Mouse (Mus musculus): ENCODE data around the gene Sfxn3. TPM values are rescaled to one million over a fixed set of nuclear protein-coding genes. Genes with fewer than 3 reads are reported as not detected.

Gene Sfxn3
- total and polyA plus RNA-seq, 3 experiments: 5.0 to 10.6 TPM; not detected in 1

DNA sequence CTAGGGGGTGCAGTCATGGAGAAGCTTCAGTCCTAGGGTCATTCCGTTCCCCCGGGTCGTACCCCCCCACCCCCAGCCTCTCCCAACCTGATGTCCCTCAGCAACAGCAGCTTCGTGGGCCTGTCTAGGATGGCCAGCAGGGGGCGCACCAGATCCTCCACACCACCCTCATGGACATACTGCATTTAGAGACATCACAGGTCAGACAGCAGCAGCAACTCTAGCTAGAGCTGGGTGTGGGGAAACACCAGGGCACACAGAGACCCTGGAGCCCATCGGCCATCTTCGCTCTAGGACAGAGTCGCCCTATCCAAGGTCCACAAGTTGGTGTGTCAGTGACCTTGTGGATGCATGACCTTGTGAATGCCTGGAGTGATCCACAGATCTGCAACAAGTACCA, 17.2 kb upstream of the Sfxn3 start:
- DNase-seq (ENCODE audit: low read depth, low spot score): peak; percentile 88
- H3K9me3 ChIP-seq (replicated peaks; ENCODE audit: insufficient read depth, low read length): no peaks in the 10 kb centered on the region
- peak overlapping the region; percentile 66 to 74 for H3K4me3 ChIP-seq (ENCODE audit: control insufficient read depth in 1 of 2, insufficient read depth in 1 of 2, low read depth in 2 of 2, low read length in 2 of 2)
- H3K79me2 ChIP-seq (ENCODE audit: control insufficient read depth, insufficient read depth, low read length, poor library complexity): no peaks in the 10 kb centered on the region
- peak overlapping the region; percentile 25 for H3K27ac ChIP-seq (ENCODE audit: control insufficient read depth, low read depth, low read length)
- H3K9ac ChIP-seq (ENCODE audit: control insufficient read depth, low read depth, low read length, poor library complexity, severe bottlenecking): peak overlapping the region; percentile 66
- peaks cover 8 to 22% of the 10 kb centered on the region in 2 experiments for H3K4me1 ChIP-seq (ENCODE audit: control insufficient read depth in 1 of 2, insufficient read depth in 2 of 2, low read length in 2 of 2)
- H3K36me3 ChIP-seq (ENCODE audit: control insufficient read depth in 1 of 2, insufficient read depth in 2 of 2, low read length in 2 of 2): peaks cover 0 to 10% of the 10 kb centered on the region in 2 experiments; a peak in 2 of 4 replicates
- H3K27me3 ChIP-seq (ENCODE audit: control insufficient read depth in 1 of 2, insufficient read depth in 2 of 2, low read length in 2 of 2): no peaks in the 10 kb centered on the region
- no peak for TF ChIP-seq EP300 (IDR thresholded peaks at IDR 0.05; ENCODE audit: low read depth in 1 of 2, low read length in 2 of 2)
- 0 out of 2 replicates have a peak, but pooled peaks have one; percentile 9 for TF ChIP-seq RCOR1 (IDR thresholded peaks at IDR 0.05; ENCODE audit: low read depth, low read length)
- no peak for TF ChIP-seq ZKSCAN1 (IDR thresholded peaks at IDR 0.05; ENCODE audit: low read depth, low read length)
- peak; percentile 55; the same call in 1 of the 2 replicates for TF ChIP-seq SIN3A (IDR thresholded peaks at IDR 0.05; ENCODE audit: low read length)
- TF ChIP-seq USF1 (IDR thresholded peaks at IDR 0.05; ENCODE audit: low read depth, low read length): no peak
- no peak for TF ChIP-seq ZNF384 (IDR thresholded peaks at IDR 0.05; ENCODE audit: low read depth, low read length)
- TF ChIP-seq ELF1 (IDR thresholded peaks at IDR 0.05; ENCODE audit: low read depth, low read length): no peak
- no peak for TF ChIP-seq ZMIZ1 (IDR thresholded peaks at IDR 0.05; ENCODE audit: low read depth, low read length)
- TF ChIP-seq CHD2 (IDR thresholded peaks at IDR 0.05; ENCODE audit: low read length): no peak
- TF ChIP-seq SMC3 (IDR thresholded peaks at IDR 0.05; ENCODE audit: low read depth, low read length): peak; percentile 69
- TF ChIP-seq ZC3H11A (IDR thresholded peaks at IDR 0.05; ENCODE audit: low read depth, low read length): 0 out of 2 replicates have a peak, but pooled peaks have one; percentile 4
- peak; percentile 36; the same call in 1 of the 2 replicates for TF ChIP-seq MXI1 (IDR thresholded peaks at IDR 0.05; ENCODE audit: low read depth, low read length)
- peak; percentile 88 to 100 (median 89) for TF ChIP-seq CTCF (IDR thresholded peaks at IDR 0.05 in 2 of 3, conservative IDR thresholded peaks at IDR 0.05 in 1 of 3; ENCODE audit: control insufficient read depth in 1 of 3, insufficient read depth in 1 of 3, low read depth in 2 of 3, low read length in 3 of 3, poor library complexity in 1 of 3, severe bottlenecking in 1 of 3)
- TF ChIP-seq TBP (IDR thresholded peaks at IDR 0.05; ENCODE audit: low read depth, low read length): 0 out of 2 replicates have a peak, but pooled peaks have one; percentile 11
- TF ChIP-seq NELFE (IDR thresholded peaks at IDR 0.05; ENCODE audit: low read depth, low read length): no peak
- no peak for TF ChIP-seq TCF12 (IDR thresholded peaks at IDR 0.05; ENCODE audit: low read depth, low read length)
- no peak for TF ChIP-seq GABPA (IDR thresholded peaks at IDR 0.05; ENCODE audit: low read depth, low read length)
- no peak for TF ChIP-seq GATA1 (IDR thresholded peaks at IDR 0.05; ENCODE audit: low read depth, low read length)
- TF ChIP-seq JUND (IDR thresholded peaks at IDR 0.05; ENCODE audit: low read depth, low read length): no peak
- TF ChIP-seq POLR2AphosphoS5 (IDR thresholded peaks at IDR 0.05; ENCODE audit: borderline replicate concordance, low read depth, low read length): no peak
- TF ChIP-seq MEF2A (IDR thresholded peaks at IDR 0.05; ENCODE audit: extremely low read depth, insufficient replicate concordance, low read depth, low read length, poor library complexity, severe bottlenecking): no peak
- TF ChIP-seq CHD1 (IDR thresholded peaks at IDR 0.05; ENCODE audit: low read depth, low read length): no peak
- TF ChIP-seq POLR2AphosphoS2 (IDR thresholded peaks at IDR 0.05; ENCODE audit: low read length): no peak
- TF ChIP-seq RAD21 (IDR thresholded peaks at IDR 0.05; ENCODE audit: low read depth, low read length): peak; percentile 31
- TF ChIP-seq BHLHE40 (IDR thresholded peaks at IDR 0.05; ENCODE audit: borderline replicate concordance, low read depth, low read length): no peak
- TF ChIP-seq HCFC1 (IDR thresholded peaks at IDR 0.05; ENCODE audit: low read depth, low read length): no peak
- TF ChIP-seq POLR2A (IDR thresholded peaks at IDR 0.05; ENCODE audit: control insufficient read depth in 1 of 2, insufficient read depth in 1 of 2, low read depth in 1 of 2, low read length in 2 of 2, poor library complexity in 1 of 2): no peak
- TF ChIP-seq ETS1 (IDR thresholded peaks at IDR 0.05; ENCODE audit: low read depth, low read length): no peak
- 0 out of 2 replicates have a peak, but pooled peaks have one; percentile 38 for TF ChIP-seq MAX (IDR thresholded peaks at IDR 0.05; ENCODE audit: low read length)
- TF ChIP-seq MAZ (IDR thresholded peaks at IDR 0.05; ENCODE audit: low read depth, low read length): 0 out of 2 replicates have a peak, but pooled peaks have one; percentile 19
- no peak for TF ChIP-seq USF2 (IDR thresholded peaks at IDR 0.05; ENCODE audit: borderline replicate concordance in 1 of 2, insufficient read depth in 1 of 2, low read depth in 1 of 2, low read length in 2 of 2)
- no peak for TF ChIP-seq E2F4 (IDR thresholded peaks at IDR 0.05; ENCODE audit: borderline replicate concordance, low read depth, low read length)
- no peak for TF ChIP-seq MYC (IDR thresholded peaks at IDR 0.05; ENCODE audit: low read depth, low read length)
- TF ChIP-seq UBTF (IDR thresholded peaks at IDR 0.05; ENCODE audit: borderline replicate concordance, insufficient read depth, low read depth, low read length): no peak
- no peak for TF ChIP-seq TAL1 (IDR thresholded peaks at IDR 0.05; ENCODE audit: low read length)
- no peak for TF ChIP-seq NRF1 (IDR thresholded peaks at IDR 0.05; ENCODE audit: insufficient read depth, low read depth, low read length, poor library complexity, severe bottlenecking)
- TF ChIP-seq KAT2A (conservative IDR thresholded peaks at IDR 0.05; ENCODE audit: low read depth, low read length): no peak

Measured in MEL (cell line).